In genomic region chr9:56657996-56658398, GRCm38 (mm10) we compare ENCODE assay signal across 11 mouse cellular contexts.
A peak's percentile ranks its signal among the peaks of the same experiment; 100 is the strongest.
DNase-seq lines count a peak whose midpoint lies in the region; ATAC-seq and TF ChIP-seq lines count a peak whose summit lies in the region.
"Had no signal": no experiment of that assay in that cellular context is flagged by ENCODE, and none has a peak within 500 bp of the region (broad histone marks: within the 10 kb centered on the region; RNA-seq: fewer than 3 reads in every experiment).

No protein-coding gene starts in this region.

- H3K4me3 ChIP-seq in hindbrain, postnatal 0 days (ENCODE audit: low read length) = no peak overlapping the region
- H3K4me3 ChIP-seq in hindbrain, embryonic 12.5 days = no peak overlapping the region
- H3K4me3 ChIP-seq: liver, embryonic 13.5 days had no signal

- no peak; the same call in 1 of the 2 replicates for ATAC-seq in hindbrain, postnatal 0 days
- ATAC-seq in hindbrain, embryonic 12.5 days (ENCODE audit: low FRiP score) = no peak
- ATAC-seq in frontal cortex, adult (ENCODE audit: low TSS enrichment) = peak; percentile 62
- ATAC-seq: CD4-positive, CD25-positive, alpha-beta regulatory T cell, adult 4 months had no signal

- H3K27ac ChIP-seq in hindbrain, postnatal 0 days = no peak overlapping the region
- no peak overlapping the region for H3K27ac ChIP-seq in hindbrain, embryonic 12.5 days
- H3K27ac ChIP-seq: liver, embryonic 13.5 days had no signal

- 57% methylated on average over 6 of the region's 6 CpGs for whole genome bisulfite sequencing in hindbrain, postnatal 0 days
- 74% methylated on average over 6 of the region's 6 CpGs for WGBS in hindbrain, embryonic 12.5 days

- H3K36me3 ChIP-seq in hindbrain, postnatal 0 days (ENCODE audit: insufficient read depth, low read length) = no peaks in the 10 kb centered on the region
- no peaks in the 10 kb centered on the region for H3K36me3 ChIP-seq in hindbrain, embryonic 12.5 days
- H3K36me3 ChIP-seq: liver, embryonic 13.5 days had no signal

- no peak for TF ChIP-seq CTCF in hindbrain, postnatal 0 days (IDR thresholded peaks at IDR 0.05; ENCODE audit: low read depth)

- H3K4me1 ChIP-seq in hindbrain, postnatal 0 days (ENCODE audit: insufficient read depth, low read length) = peaks cover 37% of the 10 kb centered on the region
- H3K4me1 ChIP-seq in hindbrain, embryonic 12.5 days = peaks cover 39% of the 10 kb centered on the region
- H3K4me1 ChIP-seq: liver, embryonic 13.5 days had no signal

- H3K9ac ChIP-seq in hindbrain, postnatal 0 days (replicated peaks; ENCODE audit: low read length) = no peak overlapping the region
- H3K9ac ChIP-seq in hindbrain, embryonic 12.5 days = no peak overlapping the region
- H3K9ac ChIP-seq: liver, embryonic 13.5 days had no signal

- H3K9me3 ChIP-seq in hindbrain, postnatal 0 days (ENCODE audit: low read length) = no peaks in the 10 kb centered on the region
- no peaks in the 10 kb centered on the region for H3K9me3 ChIP-seq in hindbrain, embryonic 12.5 days (replicated peaks)
- H3K9me3 ChIP-seq: liver, embryonic 13.5 days had no signal

- no peaks in the 10 kb centered on the region for H3K27me3 ChIP-seq in hindbrain, postnatal 0 days (ENCODE audit: insufficient read depth, low read length)
- no peaks in the 10 kb centered on the region; the same call in 1 of the 2 replicates for H3K27me3 ChIP-seq in hindbrain, embryonic 12.5 days
- H3K27me3 ChIP-seq: liver, embryonic 13.5 days had no signal

- DNase-seq in hindbrain, postnatal 0 days (ENCODE audit: low spot score) = peak; percentile 25
- DNase-seq in left cerebral cortex, adult 18-20 months (ENCODE audit: low spot score in 2 of 2) = peak; percentile 84 to 90
- DNase-seq in right cerebral cortex, postnatal 4 days = peak; percentile 64
- no peak for DNase-seq in thymus, postnatal 4 days
- no peak for DNase-seq in MN1 (ENCODE audit: low spot score)
- DNase-seq in adrenal gland, postnatal 14 days = no peak
- DNase-seq: kidney, postnatal 36 days; liver, embryonic 13.5 days had no signal

- H3K4me2 ChIP-seq in hindbrain, postnatal 0 days (ENCODE audit: low read depth, low read length) = no peak overlapping the region
- H3K4me2 ChIP-seq in hindbrain, embryonic 12.5 days (replicated peaks) = no peak overlapping the region
- H3K4me2 ChIP-seq: liver, embryonic 13.5 days had no signal

Comparison
In these comparisons a context has a peak if more than half of its experiments do, and no peak if none do; other contexts are left out.
1. DNase-seq: peak in hindbrain, postnatal 0 days (single experiment), left cerebral cortex, adult 18-20 months (2 of 2) and right cerebral cortex, postnatal 4 days (single experiment); none in thymus, postnatal 4 days (single experiment), MN1 (single experiment) and adrenal gland, postnatal 14 days (single experiment).